Mouse (Mus musculus): ENCODE data around the gene Erp27.

DNA sequence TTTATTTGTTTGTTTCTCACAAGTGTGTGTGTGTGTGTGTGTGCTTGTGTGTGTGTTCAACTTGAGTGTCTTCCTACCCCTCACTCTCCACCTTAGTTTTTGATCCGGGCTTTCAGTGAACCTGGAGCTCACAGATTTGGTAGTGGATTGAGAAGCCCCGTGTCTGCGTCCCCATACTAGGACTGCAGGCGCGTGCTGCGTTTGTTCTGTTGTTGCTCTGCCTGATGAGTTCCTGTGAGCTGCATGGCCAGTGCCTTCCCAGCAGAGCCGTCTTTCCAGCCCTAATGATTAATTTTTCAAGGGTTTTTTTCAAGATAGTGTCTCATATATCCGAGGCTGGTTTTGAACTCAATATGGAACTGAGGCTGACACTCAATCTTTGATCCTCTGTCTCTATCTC lies 63.6 kb downstream of the Erp27 start:
- TF ChIP-seq CTCF (IDR thresholded peaks at IDR 0.05; ENCODE audit: low read depth) (no peak), EP300 (optimal IDR thresholded peaks at IDR 0.05) (no peak)

All from stomach, postnatal 0 days (tissue).